Mouse (Mus musculus): ENCODE measurements around the gene Eif4g3. TPM values are rescaled to one million over a fixed set of nuclear protein-coding genes. Genes with fewer than 3 reads are reported as not detected.

Gene Eif4g3
- total and polyA plus RNA-seq, 3 experiments = 22.8 to 63.7 TPM; not detected in 1

DNA sequence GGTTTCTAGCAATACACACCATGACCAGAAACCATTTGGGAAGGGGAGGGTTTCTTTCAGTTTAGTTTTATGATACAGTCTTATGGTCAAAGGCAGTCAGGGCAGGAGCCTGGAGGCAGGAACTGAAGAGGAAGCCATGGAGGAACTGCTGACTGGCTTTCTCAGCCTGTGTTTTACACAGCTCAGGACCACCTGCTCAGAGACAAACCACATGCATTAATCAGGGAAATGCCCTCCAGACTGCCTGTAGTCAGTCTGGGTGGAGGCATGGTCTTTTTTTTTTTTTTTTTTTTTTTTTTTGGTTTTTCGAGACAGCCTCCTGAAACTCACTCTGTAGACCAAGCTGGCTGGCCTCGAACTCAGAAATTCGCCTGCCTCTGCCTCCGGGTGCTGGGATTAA, 179.9 kb downstream of the Eif4g3 start:
- Histone ChIP-seq H3K4me3 (ENCODE audit: control insufficient read depth in 1 of 2, insufficient read depth in 1 of 2, low read depth in 2 of 2, low read length in 2 of 2) (no peak overlapping the region), H3K27ac (ENCODE audit: control insufficient read depth, low read depth, low read length) (no peak overlapping the region), H3K27me3 (ENCODE audit: control insufficient read depth in 1 of 2, insufficient read depth in 2 of 2, low read length in 2 of 2) (no peaks in the 10 kb centered on the region), H3K9me3 (replicated peaks; ENCODE audit: insufficient read depth, low read length) (no peaks in the 10 kb centered on the region), H3K9ac (ENCODE audit: control insufficient read depth, low read depth, low read length, poor library complexity, severe bottlenecking) (no peak overlapping the region), H3K36me3 (ENCODE audit: control insufficient read depth in 1 of 2, insufficient read depth in 2 of 2, low read length in 2 of 2) (peaks cover 5 to 30% of the 10 kb centered on the region in 2 experiments), H3K4me1 (ENCODE audit: control insufficient read depth in 1 of 2, insufficient read depth in 2 of 2, low read length in 2 of 2) (peaks cover 0 to 4% of the 10 kb centered on the region in 2 experiments; a peak in 2 of 4 replicates), H3K79me2 (ENCODE audit: control insufficient read depth, insufficient read depth, low read length, poor library complexity) (no peaks in the 10 kb centered on the region)
- no peak for TF ChIP-seq SMC3 (IDR thresholded peaks at IDR 0.05; ENCODE audit: low read depth, low read length)
- no peak for TF ChIP-seq ZNF384 (IDR thresholded peaks at IDR 0.05; ENCODE audit: low read depth, low read length)
- TF ChIP-seq ETS1 (IDR thresholded peaks at IDR 0.05; ENCODE audit: low read depth, low read length) = no peak
- no peak for TF ChIP-seq MAX (IDR thresholded peaks at IDR 0.05; ENCODE audit: low read length)
- TF ChIP-seq JUND (IDR thresholded peaks at IDR 0.05; ENCODE audit: low read depth, low read length) = no peak
- TF ChIP-seq NRF1 (IDR thresholded peaks at IDR 0.05; ENCODE audit: insufficient read depth, low read depth, low read length, poor library complexity, severe bottlenecking) = no peak
- TF ChIP-seq BHLHE40 (IDR thresholded peaks at IDR 0.05; ENCODE audit: borderline replicate concordance, low read depth, low read length) = no peak
- no peak for TF ChIP-seq NELFE (IDR thresholded peaks at IDR 0.05; ENCODE audit: low read depth, low read length)
- TF ChIP-seq RCOR1 (IDR thresholded peaks at IDR 0.05; ENCODE audit: low read depth, low read length) = no peak
- no peak for TF ChIP-seq GABPA (IDR thresholded peaks at IDR 0.05; ENCODE audit: low read depth, low read length)
- TF ChIP-seq USF1 (IDR thresholded peaks at IDR 0.05; ENCODE audit: low read depth, low read length) = no peak
- no peak for TF ChIP-seq ELF1 (IDR thresholded peaks at IDR 0.05; ENCODE audit: low read depth, low read length)
- TF ChIP-seq MYC (IDR thresholded peaks at IDR 0.05; ENCODE audit: low read depth, low read length) = no peak
- no peak for TF ChIP-seq ZMIZ1 (IDR thresholded peaks at IDR 0.05; ENCODE audit: low read depth, low read length)
- no peak for TF ChIP-seq TBP (IDR thresholded peaks at IDR 0.05; ENCODE audit: low read depth, low read length)
- TF ChIP-seq MAFK (IDR thresholded peaks at IDR 0.05; ENCODE audit: borderline replicate concordance, low read depth, low read length) = no peak
- no peak for TF ChIP-seq CHD1 (IDR thresholded peaks at IDR 0.05; ENCODE audit: low read depth, low read length)
- TF ChIP-seq MAZ (IDR thresholded peaks at IDR 0.05; ENCODE audit: low read depth, low read length) = no peak
- TF ChIP-seq POLR2AphosphoS5 (IDR thresholded peaks at IDR 0.05; ENCODE audit: borderline replicate concordance, low read depth, low read length) = no peak
- no peak for TF ChIP-seq UBTF (IDR thresholded peaks at IDR 0.05; ENCODE audit: borderline replicate concordance, insufficient read depth, low read depth, low read length)
- DNase-seq (ENCODE audit: low read depth, low spot score) = no peak

DNA sequence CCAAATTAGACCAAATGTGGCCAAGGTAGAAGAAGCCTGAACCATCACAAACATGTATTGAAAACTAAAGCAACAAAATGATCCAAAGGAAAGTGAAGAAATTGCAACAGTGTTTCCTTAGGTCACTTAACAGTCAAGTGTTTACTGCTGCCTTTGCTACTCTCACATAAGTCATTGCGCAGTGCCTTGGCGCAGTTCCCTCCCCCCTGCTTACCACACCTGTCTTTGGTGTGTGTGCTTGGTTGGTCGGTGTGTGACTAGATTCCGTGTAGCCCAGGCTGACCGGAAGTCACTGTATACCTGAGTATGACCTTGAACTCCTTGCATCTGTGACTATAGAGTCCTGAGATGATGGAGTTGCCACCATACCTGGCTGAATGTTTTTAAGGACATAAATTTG, 186.6 kb downstream of the Eif4g3 start:
- DNase-seq (ENCODE audit: low read depth, low spot score) = no peak
- H3K4me3 ChIP-seq (ENCODE audit: control insufficient read depth in 1 of 2, insufficient read depth in 1 of 2, low read depth in 2 of 2, low read length in 2 of 2) = no peak overlapping the region
- H3K79me2 ChIP-seq (ENCODE audit: control insufficient read depth, insufficient read depth, low read length, poor library complexity) = no peaks in the 10 kb centered on the region
- peaks cover 0 to 18% of the 10 kb centered on the region in 2 experiments; a peak in 3 of 4 replicates for H3K36me3 ChIP-seq (ENCODE audit: control insufficient read depth in 1 of 2, insufficient read depth in 2 of 2, low read length in 2 of 2)
- no peak overlapping the region for H3K9ac ChIP-seq (ENCODE audit: control insufficient read depth, low read depth, low read length, poor library complexity, severe bottlenecking)
- no peaks in the 10 kb centered on the region for H3K27me3 ChIP-seq (ENCODE audit: control insufficient read depth in 1 of 2, insufficient read depth in 2 of 2, low read length in 2 of 2)
- H3K27ac ChIP-seq (ENCODE audit: control insufficient read depth, low read depth, low read length) = no peak overlapping the region
- TF ChIP-seq POLR2AphosphoS5 (IDR thresholded peaks at IDR 0.05; ENCODE audit: borderline replicate concordance, low read depth, low read length) = no peak
- no peak for TF ChIP-seq USF2 (IDR thresholded peaks at IDR 0.05; ENCODE audit: borderline replicate concordance in 1 of 2, insufficient read depth in 1 of 2, low read depth in 1 of 2, low read length in 2 of 2)
- TF ChIP-seq CTCF (IDR thresholded peaks at IDR 0.05 in 2 of 3, conservative IDR thresholded peaks at IDR 0.05 in 1 of 3; ENCODE audit: control insufficient read depth in 1 of 3, insufficient read depth in 1 of 3, low read depth in 2 of 3, low read length in 3 of 3, poor library complexity in 1 of 3, severe bottlenecking in 1 of 3) = no peak
- no peak for TF ChIP-seq TAL1 (IDR thresholded peaks at IDR 0.05; ENCODE audit: low read length)
- no peak for TF ChIP-seq GATA1 (IDR thresholded peaks at IDR 0.05; ENCODE audit: low read depth, low read length)
- TF ChIP-seq BHLHE40 (IDR thresholded peaks at IDR 0.05; ENCODE audit: borderline replicate concordance, low read depth, low read length) = no peak
- TF ChIP-seq TCF12 (IDR thresholded peaks at IDR 0.05; ENCODE audit: low read depth, low read length) = no peak
- TF ChIP-seq RCOR1 (IDR thresholded peaks at IDR 0.05; ENCODE audit: low read depth, low read length) = no peak
- H3K4me1 ChIP-seq (ENCODE audit: control insufficient read depth in 1 of 2, insufficient read depth in 2 of 2, low read length in 2 of 2) = no peaks in the 10 kb centered on the region; a peak in 1 of 4 replicates
- H3K9me3 ChIP-seq (replicated peaks; ENCODE audit: insufficient read depth, low read length) = no peaks in the 10 kb centered on the region
